Mouse (Mus musculus) kidney, embryonic 14.5 days (tissue): ENCODE measurements around the gene Cntn2. TPM values are rescaled to one million over a fixed set of nuclear protein-coding genes. Genes with fewer than 3 reads are reported as not detected.

ENCODE experiments used
- ATAC-seq: fragments of 200-750 bp; cut with Nextera tagmentation; 2 replicates; pipeline ENCODE4 v1.8.0; 2017; ENCODE audit warnings: moderate number of reproducible peaks, mild to moderate bottlenecking, moderate TSS enrichment, moderate library complexity; ENCODE audit not compliant: low FRiP score, low TSS enrichment
- H3K27ac ChIP-seq: fragments of 300-500 bp; sonication (generic); 2 replicates; pipeline ENCODE4 v1.5.1; 2014; ENCODE audit warnings: low read depth, mild to moderate bottlenecking, low read length, moderate library complexity, mixed read lengths
- H3K27me3 ChIP-seq: fragments of 300-500 bp; sonication (generic); 2 replicates; pipeline ENCODE4 v1.6.1; 2014; ENCODE audit warnings: mild to moderate bottlenecking, low read length; ENCODE audit not compliant: control insufficient read depth, insufficient read depth
- H3K36me3 ChIP-seq: fragments of 300-500 bp; sonication (generic); 2 replicates; pipeline ENCODE4 v1.6.1; 2014; ENCODE audit warnings: low read length, mixed read lengths; ENCODE audit not compliant: control insufficient read depth, insufficient read depth
- H3K4me1 ChIP-seq: fragments of 300-500 bp; sonication (generic); 2 replicates; pipeline ENCODE4 v1.6.1; 2014; ENCODE audit warnings: low read length, mixed read lengths; ENCODE audit not compliant: control insufficient read depth, insufficient read depth
- H3K4me2 ChIP-seq: fragments of 300-500 bp; sonication (generic); replicated peaks from 2 replicates; pipeline ENCODE4 v1.6.1; 2014; ENCODE audit warnings: low read depth, mild to moderate bottlenecking, low read length
- H3K4me3 ChIP-seq: fragments of 300-500 bp; sonication (generic); 2 replicates; pipeline ENCODE4 v1.5.1; 2014; ENCODE audit warnings: mild to moderate bottlenecking, low read length
- H3K9ac ChIP-seq: fragments of 300-500 bp; sonication (generic); 2 replicates; pipeline ENCODE4 v1.6.1; 2014; ENCODE audit warnings: low read depth, mild to moderate bottlenecking, low read length, moderate library complexity
- H3K9me3 ChIP-seq: fragments of 300-500 bp; sonication (generic); 2 replicates; pipeline ENCODE4 v1.6.1; 2016; ENCODE audit warnings: low read length; ENCODE audit not compliant: control insufficient read depth
- WGBS: fragments of 180-500 bp; shearing (Covaris S2); extraction: QIAGEN DNeasy Blood & Tissue Kit; methylation state at CpG from one replicate; pipeline ENCODE4 v1.1.7; 2014; 5-methylcytosine and 5-hydroxymethylcytosine counted together
- polyA plus RNA-seq: library from polyadenylated mRNA; unstranded; fragments of >200 nt; fragmentation: Nextera tagmentation; extraction: Ambion mirVana; gene quantifications from 2 replicates; pipeline ENCODE4 v1.2.1, GENCODE M21; 2014

The Cntn2 gene
- polyA plus RNA-seq, 1 experiment from 2014 or later = 0.32 TPM

DNA sequence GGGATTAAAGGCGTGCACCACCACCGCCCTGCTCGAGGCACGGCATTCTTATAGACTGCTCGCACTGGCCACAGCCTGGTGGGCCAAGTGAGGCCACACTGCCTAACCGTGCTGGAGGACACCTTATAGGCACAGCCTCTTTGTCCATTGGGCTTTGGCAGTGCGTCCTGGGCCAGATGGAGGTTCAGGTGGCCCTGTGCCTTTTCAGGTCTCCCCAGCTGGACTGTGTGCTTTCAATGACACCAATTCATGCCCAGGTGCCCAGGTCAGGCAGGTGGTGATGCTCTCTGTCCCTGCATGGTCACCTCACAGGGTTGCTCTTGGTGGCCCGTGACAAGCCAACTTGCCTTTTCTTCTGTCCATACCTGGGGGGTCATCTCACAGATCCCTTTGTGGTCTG lies 33.8 kb upstream of the Cntn2 start:
- WGBS = 95% methylated on average over 8 of the region's 8 CpGs
- no peak for ATAC-seq

DNA sequence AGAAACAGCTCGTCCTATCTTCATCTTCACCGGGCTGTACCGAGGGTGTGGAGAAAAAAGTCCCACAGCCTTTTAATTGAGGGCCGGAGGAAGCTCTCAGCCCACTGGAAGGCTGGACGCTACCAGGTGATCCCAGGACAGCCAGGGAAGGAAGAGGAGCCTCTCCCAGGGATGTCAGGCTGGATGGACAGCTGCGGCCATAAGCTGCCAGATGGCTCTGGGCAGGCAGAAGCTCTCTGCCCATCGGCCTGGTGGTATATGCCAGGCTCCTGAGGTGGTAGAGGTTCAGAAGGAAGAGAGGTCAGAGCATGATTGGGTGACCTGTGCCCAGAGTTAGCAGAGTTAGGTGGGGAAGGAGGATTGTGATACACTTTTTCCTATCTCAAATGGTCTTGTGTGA lies 29.8 kb upstream of the Cntn2 start:
- Histone ChIP-seq H3K4me1 (no peaks in the 10 kb centered on the region), H3K36me3 (no peaks in the 10 kb centered on the region), H3K27me3 (no peaks in the 10 kb centered on the region), H3K27ac (no peak overlapping the region), H3K9ac (no peak overlapping the region), H3K9me3 (no peaks in the 10 kb centered on the region), H3K4me3 (no peak overlapping the region), H3K4me2 (no peak overlapping the region)
- 91% methylated on average over 7 of the region's 7 CpGs for WGBS
- no peak for ATAC-seq

More for the DNA sequence above, 33.8 kb upstream of the Cntn2 start:
- no peaks in the 10 kb centered on the region for H3K36me3 ChIP-seq
- no peak overlapping the region for H3K4me2 ChIP-seq
- H3K4me1 ChIP-seq = no peaks in the 10 kb centered on the region
- no peaks in the 10 kb centered on the region for H3K27me3 ChIP-seq
- no peaks in the 10 kb centered on the region for H3K9me3 ChIP-seq
- no peak overlapping the region for H3K9ac ChIP-seq
- H3K27ac ChIP-seq = no peak overlapping the region
- H3K4me3 ChIP-seq = no peak overlapping the region

DNA sequence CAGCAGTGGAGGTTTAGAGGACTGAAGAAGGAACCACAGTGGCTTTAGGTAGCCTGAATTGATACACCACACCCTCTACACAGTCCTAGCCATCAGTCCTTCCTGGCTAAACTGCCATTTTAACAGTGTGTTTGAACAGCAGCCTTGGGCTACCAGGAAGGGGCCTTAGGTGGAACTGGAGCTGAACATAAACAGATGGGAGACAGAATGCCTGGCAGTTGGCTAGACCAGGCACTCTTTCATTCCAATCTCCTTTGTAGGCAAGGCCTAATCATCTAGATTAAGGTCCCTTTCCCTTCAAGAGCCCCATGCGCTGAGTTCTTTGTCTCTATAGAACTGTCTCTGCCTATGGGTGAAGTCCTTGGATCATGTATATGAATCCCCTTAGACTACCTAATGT lies 28.6 kb upstream of the Cntn2 start:
- Histone ChIP-seq H3K4me2 (no peak overlapping the region), H3K9ac (no peak overlapping the region), H3K27ac (no peak overlapping the region), H3K4me1 (no peaks in the 10 kb centered on the region), H3K36me3 (no peaks in the 10 kb centered on the region), H3K4me3 (no peak overlapping the region), H3K9me3 (no peaks in the 10 kb centered on the region), H3K27me3 (no peaks in the 10 kb centered on the region)
- WGBS = 100% methylated on average over 1 of the region's 1 CpGs
- no peak for ATAC-seq

DNA sequence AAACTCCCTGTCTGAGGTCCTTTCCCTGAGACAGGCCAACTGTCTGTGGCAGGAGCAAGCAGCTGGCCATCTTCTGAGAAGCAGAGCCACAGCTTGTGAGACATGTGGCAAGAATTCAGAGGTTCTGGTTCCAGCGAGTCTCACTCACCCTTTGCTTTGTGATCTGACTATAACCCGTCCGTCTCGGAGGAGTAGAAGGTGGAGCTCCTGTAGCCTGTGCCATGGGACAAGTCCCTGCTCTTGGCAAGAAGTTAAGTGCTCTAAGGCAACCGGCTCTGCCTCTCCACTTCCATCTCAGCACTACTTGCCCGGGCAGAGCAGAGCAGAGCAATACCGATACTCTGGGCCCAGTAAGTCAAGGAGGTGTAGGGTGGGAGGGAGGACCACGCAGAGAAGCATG lies 27.9 kb upstream of the Cntn2 start:
- H3K4me2 ChIP-seq = no peak overlapping the region
- no peak for ATAC-seq
- WGBS = 87% methylated on average over 8 of the region's 8 CpGs
- no peak overlapping the region for H3K27ac ChIP-seq
- no peaks in the 10 kb centered on the region for H3K4me1 ChIP-seq
- no peaks in the 10 kb centered on the region for H3K27me3 ChIP-seq
- no peak overlapping the region for H3K4me3 ChIP-seq
- H3K9me3 ChIP-seq = no peaks in the 10 kb centered on the region
- no peaks in the 10 kb centered on the region for H3K36me3 ChIP-seq
- no peak overlapping the region for H3K9ac ChIP-seq

DNA sequence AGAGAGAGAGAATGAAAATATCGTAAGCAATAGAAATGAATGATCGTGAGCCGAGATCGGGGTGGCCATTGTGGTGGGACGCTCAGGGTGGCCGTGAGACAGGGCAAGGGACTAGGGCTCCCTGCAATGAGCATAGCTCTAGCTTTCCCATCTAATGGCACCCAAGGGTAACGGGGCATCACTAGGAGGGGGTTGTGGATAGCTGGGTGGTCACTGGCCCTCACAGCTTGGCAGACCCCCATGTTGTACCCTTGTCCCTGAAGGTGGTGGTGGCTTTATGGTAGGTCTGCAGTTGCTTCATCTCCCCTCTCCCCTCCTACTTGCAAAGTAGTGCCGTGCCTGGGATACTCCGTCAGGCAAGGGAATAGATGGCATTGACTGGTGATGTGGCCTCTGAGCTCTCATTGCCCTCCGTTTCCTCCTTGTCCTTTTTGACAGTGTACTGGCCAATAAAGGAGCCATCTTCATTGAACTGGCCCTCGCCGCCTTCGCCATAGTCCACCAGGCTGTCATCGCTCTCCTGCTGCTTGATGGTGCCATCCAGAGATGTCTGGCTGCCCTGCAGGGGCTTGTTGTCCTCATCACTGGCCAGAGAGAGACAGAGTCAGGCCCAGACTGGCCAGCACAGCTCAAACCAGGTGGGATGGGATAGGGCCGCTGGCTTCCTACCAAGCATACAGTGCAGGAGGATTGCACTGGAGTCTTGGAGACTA lies 27.2 kb upstream of the Cntn2 start:
- no peak overlapping the region for H3K9ac ChIP-seq
- H3K27me3 ChIP-seq = no peaks in the 10 kb centered on the region
- no peaks in the 10 kb centered on the region for H3K36me3 ChIP-seq
- H3K27ac ChIP-seq = no peak overlapping the region
- ATAC-seq = no peak
- no peaks in the 10 kb centered on the region for H3K4me1 ChIP-seq
- whole genome bisulfite sequencing = 92% methylated on average over 15 of the region's 15 CpGs
- H3K9me3 ChIP-seq = no peaks in the 10 kb centered on the region
- no peak overlapping the region for H3K4me3 ChIP-seq
- H3K4me2 ChIP-seq = no peak overlapping the region

DNA sequence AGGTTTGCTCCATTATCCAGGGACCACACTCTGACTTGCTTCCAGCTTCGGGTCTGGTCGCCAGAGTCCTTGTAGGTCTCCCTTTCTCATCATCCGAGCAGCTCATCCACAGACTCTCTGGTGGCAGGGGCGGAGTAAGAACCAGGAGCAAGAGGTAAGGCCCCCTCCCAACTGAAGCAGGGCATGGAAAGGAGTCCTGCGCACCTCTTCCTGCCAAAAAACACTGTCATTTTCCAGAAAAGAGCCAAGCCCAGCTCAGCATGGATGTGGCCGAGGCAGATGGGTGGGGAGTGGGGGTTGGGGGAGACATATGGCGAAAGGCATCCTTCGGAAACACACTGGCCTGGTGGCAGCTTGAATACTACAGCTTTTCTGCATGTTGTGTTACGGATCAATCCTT lies 26.5 kb upstream of the Cntn2 start:
- Histone ChIP-seq H3K27ac (no peak overlapping the region), H3K9me3 (no peaks in the 10 kb centered on the region), H3K27me3 (no peaks in the 10 kb centered on the region), H3K4me1 (no peaks in the 10 kb centered on the region), H3K36me3 (no peaks in the 10 kb centered on the region), H3K4me2 (no peak overlapping the region), H3K4me3 (no peak overlapping the region), H3K9ac (no peak overlapping the region)
- ATAC-seq = no peak
- 83% methylated on average over 9 of the region's 9 CpGs for WGBS

DNA sequence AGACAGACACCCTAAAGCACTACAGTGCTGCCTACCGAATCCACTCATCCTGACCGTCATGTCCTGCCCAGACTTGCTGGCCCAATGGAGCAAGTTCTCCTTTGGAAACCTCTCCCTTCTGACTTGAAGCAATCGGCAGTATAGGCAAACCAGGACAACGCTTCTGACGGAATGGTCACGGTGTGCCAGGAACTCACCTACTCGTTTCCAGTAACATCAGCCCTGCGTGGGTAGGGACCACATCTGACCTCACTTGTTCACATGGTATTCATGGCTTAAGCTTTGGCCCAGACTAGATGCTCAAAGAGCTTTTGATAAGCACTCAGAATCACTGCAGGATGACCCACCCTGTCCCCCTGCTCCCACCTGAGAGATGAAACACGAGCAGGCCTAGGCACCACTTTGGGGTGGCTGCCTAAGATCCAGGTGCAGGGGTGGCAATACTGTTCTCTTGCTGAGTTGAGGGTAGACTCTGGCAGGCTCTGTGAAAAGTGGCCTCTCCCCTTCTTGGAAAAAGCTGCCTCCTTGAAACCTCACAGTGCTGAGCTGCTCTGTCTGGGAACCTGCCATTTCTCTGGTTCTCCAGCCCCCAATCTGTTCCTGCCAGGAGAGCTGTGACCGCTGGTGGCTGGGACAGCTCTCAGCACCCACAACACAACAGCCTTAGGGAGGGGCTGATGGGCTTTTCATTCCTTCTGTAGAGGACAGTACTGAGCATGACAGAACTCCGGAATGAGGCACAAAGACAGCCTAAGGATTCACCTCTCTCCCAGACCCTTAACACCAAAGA lies 24.5 kb upstream of the Cntn2 start:
- Histone ChIP-seq H3K27ac (no peak overlapping the region), H3K4me1 (no peaks in the 10 kb centered on the region), H3K4me3 (no peak overlapping the region), H3K36me3 (no peaks in the 10 kb centered on the region), H3K9ac (no peak overlapping the region), H3K27me3 (no peaks in the 10 kb centered on the region), H3K9me3 (no peaks in the 10 kb centered on the region), H3K4me2 (no peak overlapping the region)
- 74% methylated on average over 11 of the region's 11 CpGs for WGBS
- no peak for ATAC-seq

DNA sequence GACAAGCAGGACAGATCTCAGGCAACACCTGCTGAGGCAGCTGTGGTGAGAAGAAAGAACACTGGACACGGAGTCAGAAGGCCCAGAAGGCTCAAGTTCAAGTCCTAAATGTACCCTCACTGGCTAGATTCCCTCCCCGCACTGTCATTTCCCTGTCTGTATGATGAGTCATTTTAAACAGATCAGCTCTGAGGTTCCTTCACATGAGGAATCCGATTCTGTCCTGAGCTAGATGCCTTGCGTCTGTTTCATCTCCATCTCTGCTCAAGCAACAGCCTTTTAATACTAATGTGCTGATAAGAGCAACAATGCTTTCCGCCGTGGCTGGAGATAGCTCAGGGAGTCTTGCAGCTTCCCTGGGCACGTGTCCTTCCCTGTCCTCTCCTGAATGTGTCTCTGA lies 22.7 kb upstream of the Cntn2 start:
- no peak overlapping the region for H3K27ac ChIP-seq
- no peak for ATAC-seq
- no peaks in the 10 kb centered on the region for H3K27me3 ChIP-seq
- no peak overlapping the region for H3K4me3 ChIP-seq
- no peaks in the 10 kb centered on the region for H3K4me1 ChIP-seq
- 84% methylated on average over 7 of the region's 7 CpGs for WGBS
- H3K9ac ChIP-seq = no peak overlapping the region
- no peak overlapping the region for H3K4me2 ChIP-seq
- H3K9me3 ChIP-seq = no peaks in the 10 kb centered on the region
- H3K36me3 ChIP-seq = no peaks in the 10 kb centered on the region

DNA sequence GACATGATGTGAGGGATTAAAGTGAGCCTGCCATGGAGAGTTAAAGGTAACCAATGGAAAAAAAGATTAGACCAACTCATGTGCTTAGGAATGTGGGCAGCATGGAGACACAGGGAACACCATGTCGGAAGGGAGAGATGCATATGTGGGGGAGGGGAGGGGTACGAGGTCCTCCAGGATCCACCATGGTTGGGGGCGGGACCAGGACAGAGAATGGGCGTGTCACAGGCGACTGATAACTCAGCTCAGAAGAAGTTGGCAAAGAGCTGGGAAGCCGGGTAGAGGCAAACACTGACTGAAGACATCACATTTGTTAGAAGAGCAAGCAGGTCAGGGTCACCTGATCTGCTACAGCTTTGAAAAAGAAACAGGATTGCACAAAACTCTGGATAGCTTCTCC lies 21.9 kb upstream of the Cntn2 start:
- WGBS = 39% methylated on average over 6 of the region's 6 CpGs
- Histone ChIP-seq H3K4me2 (no peak overlapping the region), H3K9ac (no peak overlapping the region), H3K27ac (no peak overlapping the region), H3K4me1 (no peaks in the 10 kb centered on the region), H3K27me3 (peaks cover 2% of the 10 kb centered on the region; the same call in 1 of the 2 replicates), H3K4me3 (no peak overlapping the region), H3K36me3 (no peaks in the 10 kb centered on the region), H3K9me3 (no peaks in the 10 kb centered on the region)
- ATAC-seq = no peak
